Mouse (Mus musculus) hindbrain, embryonic 16.5 days (tissue): ENCODE measurements around the gene Cisd2. TPM values are rescaled to one million over a fixed set of nuclear protein-coding genes. Genes with fewer than 3 reads are reported as not detected.

Source experiments
- ATAC-seq: fragments of 200-750 bp; cut with Nextera tagmentation; 2 replicates; pipeline ENCODE4 v1.8.0; 2017; ENCODE audit warnings: moderate TSS enrichment, moderate library complexity
- H3K27ac ChIP-seq: fragments of 300-500 bp; sonication (generic); 2 replicates; pipeline ENCODE4 v1.5.1; 2014; ENCODE audit warnings: low read depth, mild to moderate bottlenecking, control low read depth, low read length, moderate library complexity
- H3K27me3 ChIP-seq: fragments of 300-500 bp; sonication (generic); replicated peaks from 2 replicates; pipeline ENCODE4 v1.6.1; 2014; ENCODE audit warnings: low read length; ENCODE audit not compliant: control insufficient read depth, insufficient read depth
- H3K36me3 ChIP-seq: fragments of 300-500 bp; sonication (generic); 2 replicates; pipeline ENCODE4 v1.6.1; 2014; ENCODE audit warnings: mild to moderate bottlenecking, low read length, moderate library complexity, mixed read lengths; ENCODE audit not compliant: control insufficient read depth, insufficient read depth
- H3K4me1 ChIP-seq: fragments of 300-500 bp; sonication (generic); 2 replicates; pipeline ENCODE4 v1.6.1; 2014; ENCODE audit warnings: low read depth, low read length; ENCODE audit not compliant: control insufficient read depth, insufficient read depth
- H3K4me2 ChIP-seq: fragments of 300-500 bp; sonication (generic); 2 replicates; pipeline ENCODE4 v1.6.1; 2014; ENCODE audit warnings: mild to moderate bottlenecking, low read length, control low read depth, moderate library complexity
- H3K4me3 ChIP-seq: fragments of 300-500 bp; sonication (generic); 2 replicates; pipeline ENCODE4 v1.5.1; 2014; ENCODE audit warnings: mild to moderate bottlenecking, low read length, control low read depth, moderate library complexity
- H3K9ac ChIP-seq: fragments of 300-500 bp; sonication (generic); 2 replicates; pipeline ENCODE4 v1.6.1; 2014; ENCODE audit warnings: low read depth, mild to moderate bottlenecking, control low read depth, low read length, moderate library complexity
- H3K9me3 ChIP-seq: fragments of 300-500 bp; sonication (generic); 2 replicates; pipeline ENCODE4 v1.6.1; 2014; ENCODE audit warnings: mild to moderate bottlenecking, low read length, moderate library complexity; ENCODE audit not compliant: control insufficient read depth
- WGBS: fragments of 180-500 bp; shearing (Covaris S2); extraction: QIAGEN DNeasy Blood & Tissue Kit; methylation state at CpG from one replicate; pipeline ENCODE4 v1.1.7; 2014; 5-methylcytosine and 5-hydroxymethylcytosine counted together
- polyA plus RNA-seq: library from polyadenylated mRNA; unstranded; fragments of >200 nt; fragmentation: Nextera tagmentation; extraction: Ambion mirVana; gene quantifications from 2 replicates; pipeline ENCODE4 v1.2.1, GENCODE M21; 2015

Cisd2 gene
- polyA plus RNA-seq, 1 experiment from 2014 or later, result 61.2 TPM

- Histone ChIP-seq H3K4me1 (peaks cover 21% of the 10 kb centered on the region), H3K27me3 (no peaks in the 10 kb centered on the region), H3K27ac (no peak overlapping the region), H3K9me3 (no peaks in the 10 kb centered on the region), H3K36me3 (no peaks in the 10 kb centered on the region), H3K4me3 (no peak overlapping the region), H3K4me2 (no peak overlapping the region), H3K9ac (no peak overlapping the region)
- WGBS, result 93% methylated on average over 9 of the region's 9 CpGs
- no peak for ATAC-seq
These were observed 3.0 kb downstream of the Cisd2 start for GRCm38 (mm10) chr3:135420542-135421309.

GRCm38 (mm10) chr3:135417799-135418198 lies 5.9 kb downstream of the Cisd2 start:
- no peaks in the 10 kb centered on the region for H3K36me3 ChIP-seq
- no peak for ATAC-seq
- H3K4me2 ChIP-seq, result no peak overlapping the region
- no peak overlapping the region for H3K9ac ChIP-seq
- H3K9me3 ChIP-seq, result no peaks in the 10 kb centered on the region
- WGBS, result 85% methylated on average over 3 of the region's 3 CpGs
- H3K27ac ChIP-seq, result no peak overlapping the region
- no peaks in the 10 kb centered on the region for H3K27me3 ChIP-seq
- no peak overlapping the region for H3K4me3 ChIP-seq
- H3K4me1 ChIP-seq, result peaks cover 16% of the 10 kb centered on the region

- no peak overlapping the region for H3K27ac ChIP-seq
- no peaks in the 10 kb centered on the region for H3K9me3 ChIP-seq
- peaks cover 13% of the 10 kb centered on the region for H3K4me1 ChIP-seq
- WGBS, result 91% methylated on average over 3 of the region's 3 CpGs
- no peak overlapping the region for H3K9ac ChIP-seq
- no peak overlapping the region for H3K4me3 ChIP-seq
- no peaks in the 10 kb centered on the region for H3K27me3 ChIP-seq
- no peak overlapping the region for H3K4me2 ChIP-seq
- no peak for ATAC-seq
- no peaks in the 10 kb centered on the region for H3K36me3 ChIP-seq
These were observed 6.5 kb downstream of the Cisd2 start for GRCm38 (mm10) chr3:135417245-135417644.

GRCm38 (mm10) chr3:135411824-135412223 lies 11.9 kb downstream of the Cisd2 start:
- peaks cover 6% of the 10 kb centered on the region for H3K36me3 ChIP-seq
- H3K27me3 ChIP-seq, result no peaks in the 10 kb centered on the region
- H3K4me2 ChIP-seq, result no peak overlapping the region
- no peak overlapping the region for H3K4me3 ChIP-seq
- ATAC-seq, result no peak
- H3K9me3 ChIP-seq, result no peaks in the 10 kb centered on the region
- WGBS, result 28% methylated on average over 9 of the region's 9 CpGs
- no peak overlapping the region for H3K9ac ChIP-seq
- H3K27ac ChIP-seq, result no peak overlapping the region
- H3K4me1 ChIP-seq, result peaks cover 3% of the 10 kb centered on the region; the same call in 1 of the 2 replicates

- no peak overlapping the region for H3K9ac ChIP-seq
- no peaks in the 10 kb centered on the region for H3K9me3 ChIP-seq
- no peak overlapping the region for H3K4me2 ChIP-seq
- 88% methylated on average over 12 of the region's 12 CpGs for WGBS
- H3K27ac ChIP-seq, result no peak overlapping the region
- peaks cover 6% of the 10 kb centered on the region for H3K36me3 ChIP-seq
- no peak overlapping the region for H3K4me3 ChIP-seq
- peaks cover 3% of the 10 kb centered on the region; the same call in 1 of the 2 replicates for H3K4me1 ChIP-seq
- H3K27me3 ChIP-seq, result no peaks in the 10 kb centered on the region
- ATAC-seq, result no peak
These were observed 12.7 kb downstream of the Cisd2 start for GRCm38 (mm10) chr3:135411056-135411455.

- no peak for ATAC-seq
- peaks cover 3% of the 10 kb centered on the region; the same call in 1 of the 2 replicates for H3K4me1 ChIP-seq
- no peaks in the 10 kb centered on the region for H3K9me3 ChIP-seq
- WGBS, result 99% methylated on average over 5 of the region's 5 CpGs
- no peak overlapping the region for H3K9ac ChIP-seq
- no peaks in the 10 kb centered on the region for H3K27me3 ChIP-seq
- H3K36me3 ChIP-seq, result peaks cover 11% of the 10 kb centered on the region
- no peak overlapping the region for H3K27ac ChIP-seq
- no peak overlapping the region for H3K4me3 ChIP-seq
- H3K4me2 ChIP-seq, result no peak overlapping the region
These were observed 14.5 kb downstream of the Cisd2 start for GRCm38 (mm10) chr3:135409219-135409618.

- Histone ChIP-seq H3K4me1 (peaks cover 3% of the 10 kb centered on the region; the same call in 1 of the 2 replicates), H3K4me3 (no peak overlapping the region), H3K27ac (no peak overlapping the region), H3K27me3 (no peaks in the 10 kb centered on the region), H3K9ac (no peak overlapping the region), H3K4me2 (no peak overlapping the region), H3K36me3 (peaks cover 11% of the 10 kb centered on the region), H3K9me3 (no peaks in the 10 kb centered on the region)
- ATAC-seq, result no peak
- WGBS, result 88% methylated on average over 9 of the region's 9 CpGs
These were observed 16.4 kb downstream of the Cisd2 start for GRCm38 (mm10) chr3:135407351-135407750.

GRCm38 (mm10) chr3:135404599-135404998 lies 19.1 kb downstream of the Cisd2 start:
- no peaks in the 10 kb centered on the region for H3K27me3 ChIP-seq
- no peak overlapping the region for H3K4me2 ChIP-seq
- no peak overlapping the region for H3K4me3 ChIP-seq
- H3K9me3 ChIP-seq, result no peaks in the 10 kb centered on the region
- H3K4me1 ChIP-seq, result no peaks in the 10 kb centered on the region
- no peak for ATAC-seq
- H3K36me3 ChIP-seq, result peaks cover 8% of the 10 kb centered on the region
- H3K27ac ChIP-seq, result no peak overlapping the region
- 68% methylated on average over 4 of the region's 4 CpGs for WGBS
- no peak overlapping the region for H3K9ac ChIP-seq

GRCm38 (mm10) chr3:135403856-135404255 lies 19.9 kb downstream of the Cisd2 start:
- H3K9ac ChIP-seq, result no peak overlapping the region
- H3K4me2 ChIP-seq, result no peak overlapping the region
- no peak overlapping the region for H3K27ac ChIP-seq
- no peaks in the 10 kb centered on the region for H3K4me1 ChIP-seq
- no peak overlapping the region for H3K4me3 ChIP-seq
- H3K9me3 ChIP-seq, result no peaks in the 10 kb centered on the region
- H3K27me3 ChIP-seq, result no peaks in the 10 kb centered on the region
- peaks cover 8% of the 10 kb centered on the region for H3K36me3 ChIP-seq
- WGBS, result 85% methylated on average over 5 of the region's 5 CpGs
- no peak for ATAC-seq
